Mouse (Mus musculus): ENCODE data around the gene Ang6.
"Not testable (repeated sequence)": the region's sequence is repeated elsewhere in the genome, so short reads cannot be mapped to it uniquely, and the experiment has no call there.

DNA sequence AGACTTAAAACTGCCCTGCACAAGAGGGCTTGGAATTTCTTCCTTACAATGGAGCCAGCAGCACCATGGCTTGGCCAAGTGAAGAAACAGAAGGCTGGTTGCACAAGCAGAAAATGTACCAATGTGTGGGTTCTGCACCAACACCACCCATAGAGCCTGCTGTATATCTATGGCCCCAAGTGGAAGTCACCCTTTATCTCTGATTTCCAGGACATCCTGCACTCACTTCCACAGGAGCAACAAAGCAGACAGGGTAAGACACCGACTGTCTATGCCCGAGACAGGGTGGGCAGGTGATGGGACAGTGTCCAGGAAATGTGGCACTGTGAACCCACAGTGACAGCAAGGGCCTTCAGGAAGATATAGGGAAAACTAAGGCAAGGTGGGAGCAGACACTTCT is 44.5 kb upstream of the Ang6 start:
- not testable (repeated sequence) for TF ChIP-seq POLR2A (IDR thresholded peaks at IDR 0.05; ENCODE audit: borderline replicate concordance, low read depth, low read length); CTCF (IDR thresholded peaks at IDR 0.05; ENCODE audit: low read depth, low read length)
